Mouse (Mus musculus): Measurements from ENCODE around the gene March6.

DNA sequence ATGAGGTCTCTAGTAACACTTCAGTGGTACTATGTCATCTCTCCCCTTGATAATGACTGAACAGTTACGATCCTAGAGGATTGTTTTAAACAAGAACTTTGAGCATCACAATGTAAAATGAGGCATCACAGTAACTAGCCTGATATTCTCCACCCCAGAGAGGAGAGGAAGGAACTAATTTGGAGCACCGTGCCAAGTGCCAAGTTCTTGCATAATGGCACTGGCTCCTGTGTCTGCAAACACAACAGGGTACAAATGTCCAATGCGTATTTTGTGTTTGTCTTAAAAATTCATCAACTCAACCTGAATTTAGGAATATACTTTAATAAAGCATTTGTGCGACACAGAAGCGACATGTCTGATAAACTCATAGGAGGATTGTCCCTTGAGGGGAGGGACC lies 74.5 kb downstream of the March6 start:
- TF ChIP-seq CTCF (IDR thresholded peaks at IDR 0.05; ENCODE audit: low read depth, low read length) (no peak), POLR2A (IDR thresholded peaks at IDR 0.05; ENCODE audit: borderline replicate concordance, low read depth, low read length) (no peak)
